Mouse (Mus musculus): ENCODE data around the gene Cfap61. TPM values are rescaled to one million over a fixed set of nuclear protein-coding genes. Genes with fewer than 3 reads are reported as not detected.

Gene Cfap61
- polyA plus RNA-seq, 1 experiment: not detected

- peak overlapping the region; percentile 2; the same call in 1 of the 2 replicates for H3K27ac ChIP-seq (ENCODE audit: insufficient read depth, low read depth, low read length)
- 17% methylated on average over 24 of the region's 24 CpGs for WGBS
- TF ChIP-seq CTCF (IDR thresholded peaks at IDR 0.05; ENCODE audit: insufficient read depth, low read depth, low read length) (no peak), POLR2A (IDR thresholded peaks at IDR 0.05; ENCODE audit: insufficient read depth, low read depth, low read length) (no peak)
- peak overlapping the region; percentile 25 for H3K4me3 ChIP-seq (ENCODE audit: insufficient read depth, low read depth, low read length)
- peaks cover 13% of the 10 kb centered on the region for H3K4me1 ChIP-seq (ENCODE audit: control insufficient read depth, insufficient read depth, low read length)
Observed at GRCm38 (mm10) chr2:146044926-146045890, 110.6 kb downstream of the Cfap61 start.

DNA sequence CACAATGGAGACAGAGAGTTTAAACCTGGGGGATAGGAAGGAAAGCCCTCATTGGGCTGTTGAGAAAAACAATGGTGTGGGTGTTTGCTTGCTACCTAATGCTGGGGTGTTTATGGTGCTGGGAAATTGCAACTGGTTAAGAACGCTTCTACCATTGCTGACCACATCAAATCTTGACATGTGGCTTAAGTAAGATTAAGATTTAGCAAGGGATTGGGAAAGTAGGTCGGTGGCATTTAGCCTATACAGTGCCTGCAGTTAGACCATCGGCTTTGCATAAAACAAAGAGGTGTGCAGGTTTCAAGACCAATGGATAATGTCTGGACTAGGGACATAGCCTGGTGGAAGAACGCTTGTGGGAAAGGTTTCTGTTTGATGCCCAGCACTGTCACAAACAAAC is 113.1 kb downstream of the Cfap61 start:
- WGBS: 92% methylated on average over 4 of the region's 4 CpGs
- Histone ChIP-seq H3K4me1 (ENCODE audit: control insufficient read depth, insufficient read depth, low read length) (peaks cover 13% of the 10 kb centered on the region), H3K27ac (ENCODE audit: insufficient read depth, low read depth, low read length) (no peak overlapping the region), H3K4me3 (ENCODE audit: insufficient read depth, low read depth, low read length) (no peak overlapping the region)
- TF ChIP-seq POLR2A (IDR thresholded peaks at IDR 0.05; ENCODE audit: insufficient read depth, low read depth, low read length): no peak
- no peak for TF ChIP-seq CTCF (IDR thresholded peaks at IDR 0.05; ENCODE audit: insufficient read depth, low read depth, low read length)

DNA sequence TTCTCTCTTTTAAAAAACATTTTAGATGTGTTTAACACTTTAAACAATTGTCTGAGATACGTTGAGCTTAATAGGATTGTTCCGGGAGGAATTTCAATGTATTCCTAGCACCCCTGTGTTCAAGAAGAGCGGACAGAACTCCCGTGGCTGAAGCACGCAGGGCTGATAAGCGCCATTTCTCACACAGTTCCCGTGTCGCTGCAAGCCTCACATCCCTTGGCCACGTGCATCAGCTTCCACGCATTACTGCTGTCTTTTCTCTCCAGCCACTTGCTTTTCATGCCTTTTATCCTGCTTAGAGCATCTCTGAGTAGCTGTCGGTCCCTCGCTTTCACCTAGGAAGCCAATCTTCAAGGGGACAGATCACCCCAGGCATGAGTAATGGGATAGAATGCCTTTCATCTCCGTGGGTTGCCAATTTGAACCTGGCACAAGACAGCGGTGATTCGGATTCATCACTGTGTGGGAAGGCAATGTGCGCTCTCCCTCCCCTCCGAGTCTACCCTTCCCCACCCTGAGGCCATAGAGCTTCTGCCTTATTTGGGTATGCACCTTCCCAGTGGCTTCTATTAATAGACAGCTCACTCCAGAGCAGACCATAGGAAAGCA is 113.7 kb downstream of the Cfap61 start:
- Histone ChIP-seq H3K27ac (ENCODE audit: insufficient read depth, low read depth, low read length) (no peak overlapping the region), H3K4me1 (ENCODE audit: control insufficient read depth, insufficient read depth, low read length) (peaks cover 13% of the 10 kb centered on the region), H3K4me3 (ENCODE audit: insufficient read depth, low read depth, low read length) (no peak overlapping the region)
- WGBS: 81% methylated on average over 17 of the region's 17 CpGs
- no peak for TF ChIP-seq POLR2A (IDR thresholded peaks at IDR 0.05; ENCODE audit: insufficient read depth, low read depth, low read length)
- TF ChIP-seq CTCF (IDR thresholded peaks at IDR 0.05; ENCODE audit: insufficient read depth, low read depth, low read length): no peak

DNA sequence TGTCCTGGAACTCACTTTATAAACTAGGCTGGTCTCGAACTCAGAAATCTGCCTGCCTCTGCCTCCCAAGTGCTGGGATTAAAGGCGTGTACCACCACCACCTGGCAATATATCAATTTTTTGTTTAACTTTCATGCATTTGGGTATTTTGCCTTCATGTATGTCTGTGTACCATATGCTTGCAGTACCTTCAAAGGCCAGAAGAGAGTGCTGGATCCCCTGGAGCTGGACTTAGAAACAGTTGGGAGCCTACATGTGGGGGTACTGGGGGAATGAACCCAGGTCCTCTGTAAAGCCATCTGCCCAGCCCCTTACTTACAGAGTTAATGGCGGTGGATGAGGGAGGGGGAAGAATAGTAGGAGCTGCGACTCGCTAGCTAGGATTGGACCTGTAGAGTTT is 114.8 kb downstream of the Cfap61 start:
- 91% methylated on average over 5 of the region's 5 CpGs for WGBS
- peaks cover 13% of the 10 kb centered on the region for H3K4me1 ChIP-seq (ENCODE audit: control insufficient read depth, insufficient read depth, low read length)

DNA sequence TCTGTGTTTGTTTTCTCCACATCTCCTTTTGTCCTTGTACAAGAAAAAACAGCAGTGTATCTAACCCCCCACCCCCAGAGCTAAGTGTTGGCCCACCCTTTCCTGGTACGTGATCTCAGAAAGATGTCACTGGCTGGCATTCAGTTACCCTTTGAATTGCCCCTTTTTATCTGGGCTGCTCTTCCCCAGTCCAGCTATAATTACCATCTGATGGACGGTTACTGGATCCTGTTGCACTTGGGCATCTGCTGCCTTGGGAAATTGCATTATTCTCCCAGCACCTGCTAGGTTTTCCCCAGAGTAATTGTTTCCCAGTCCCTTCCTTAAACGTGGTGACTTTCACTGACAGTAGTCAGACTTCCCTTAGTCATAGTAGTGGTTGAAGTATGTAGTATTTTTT is 115.5 kb downstream of the Cfap61 start:
- Histone ChIP-seq H3K27ac (ENCODE audit: insufficient read depth, low read depth, low read length) (no peak overlapping the region), H3K4me3 (ENCODE audit: insufficient read depth, low read depth, low read length) (no peak overlapping the region), H3K4me1 (ENCODE audit: control insufficient read depth, insufficient read depth, low read length) (peaks cover 11% of the 10 kb centered on the region)
- WGBS: 53% methylated on average over 3 of the region's 3 CpGs
- TF ChIP-seq POLR2A (IDR thresholded peaks at IDR 0.05; ENCODE audit: insufficient read depth, low read depth, low read length) (no peak), CTCF (IDR thresholded peaks at IDR 0.05; ENCODE audit: insufficient read depth, low read depth, low read length) (no peak)

More for the DNA sequence above, 114.8 kb downstream of the Cfap61 start:
- no peak for TF ChIP-seq CTCF (IDR thresholded peaks at IDR 0.05; ENCODE audit: insufficient read depth, low read depth, low read length)
- TF ChIP-seq POLR2A (IDR thresholded peaks at IDR 0.05; ENCODE audit: insufficient read depth, low read depth, low read length): no peak
- Histone ChIP-seq H3K4me3 (ENCODE audit: insufficient read depth, low read depth, low read length) (no peak overlapping the region), H3K27ac (ENCODE audit: insufficient read depth, low read depth, low read length) (no peak overlapping the region)

GRCm38 (mm10) chr2:146051334-146051733 is 116.8 kb downstream of the Cfap61 start:
- peaks cover 4% of the 10 kb centered on the region; the same call in 1 of the 2 replicates for H3K4me1 ChIP-seq (ENCODE audit: control insufficient read depth, insufficient read depth, low read length)
- TF ChIP-seq CTCF (IDR thresholded peaks at IDR 0.05; ENCODE audit: insufficient read depth, low read depth, low read length) (no peak), POLR2A (IDR thresholded peaks at IDR 0.05; ENCODE audit: insufficient read depth, low read depth, low read length) (no peak)
- WGBS: 88% methylated on average over 4 of the region's 4 CpGs
- H3K4me3 ChIP-seq (ENCODE audit: insufficient read depth, low read depth, low read length): no peak overlapping the region
- H3K27ac ChIP-seq (ENCODE audit: insufficient read depth, low read depth, low read length): no peak overlapping the region

DNA sequence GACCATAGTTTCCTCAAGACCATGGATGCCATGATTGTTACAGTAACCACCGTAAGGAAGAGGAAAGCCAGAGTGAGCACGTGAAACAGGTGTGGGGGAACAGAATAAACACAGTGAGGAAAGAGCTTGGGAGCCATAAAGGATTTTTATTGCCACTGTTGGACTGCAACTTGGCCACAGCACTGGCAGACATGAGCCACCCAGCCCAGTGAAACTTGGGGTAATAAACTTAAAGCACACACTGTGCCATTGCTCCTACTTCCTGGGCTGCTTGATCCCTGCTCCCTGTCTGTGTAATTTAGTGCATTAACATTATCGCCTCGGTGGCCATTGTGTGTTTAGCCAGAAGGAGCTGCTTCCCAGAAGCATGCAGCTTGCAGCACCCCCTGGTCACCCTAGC is 122.5 kb downstream of the Cfap61 start:
- WGBS: 79% methylated on average over 4 of the region's 4 CpGs
- H3K4me3 ChIP-seq (ENCODE audit: insufficient read depth, low read depth, low read length): no peak overlapping the region
- TF ChIP-seq POLR2A (IDR thresholded peaks at IDR 0.05; ENCODE audit: insufficient read depth, low read depth, low read length) (no peak), CTCF (IDR thresholded peaks at IDR 0.05; ENCODE audit: insufficient read depth, low read depth, low read length) (no peak)
- no peaks in the 10 kb centered on the region for H3K4me1 ChIP-seq (ENCODE audit: control insufficient read depth, insufficient read depth, low read length)
- H3K27ac ChIP-seq (ENCODE audit: insufficient read depth, low read depth, low read length): no peak overlapping the region

DNA sequence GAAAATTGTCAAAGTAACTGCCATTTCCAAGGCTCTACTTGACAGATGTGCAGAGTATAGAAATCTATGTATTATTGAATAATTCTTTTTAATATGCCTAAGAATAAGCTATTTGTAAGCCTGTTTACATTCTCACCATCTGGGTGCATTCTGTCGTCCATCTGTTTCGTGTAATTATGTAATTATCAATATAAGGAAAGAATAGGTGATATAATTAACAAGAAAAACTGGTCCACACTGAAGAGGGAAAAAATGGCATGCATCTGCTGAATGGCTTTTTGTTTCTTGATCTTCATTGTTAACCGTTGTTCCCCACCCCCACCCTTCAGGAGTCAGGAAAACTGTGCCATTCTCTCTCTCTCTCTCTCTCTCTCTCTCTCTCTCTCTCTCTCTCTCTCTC is 124.2 kb downstream of the Cfap61 start:
- H3K4me1 ChIP-seq (ENCODE audit: control insufficient read depth, insufficient read depth, low read length): no peaks in the 10 kb centered on the region
- no peak for TF ChIP-seq POLR2A (IDR thresholded peaks at IDR 0.05; ENCODE audit: insufficient read depth, low read depth, low read length)
- TF ChIP-seq CTCF (IDR thresholded peaks at IDR 0.05; ENCODE audit: insufficient read depth, low read depth, low read length): no peak
- H3K4me3 ChIP-seq (ENCODE audit: insufficient read depth, low read depth, low read length): no peak overlapping the region
- WGBS: 40% methylated on average over 3 of the region's 3 CpGs
- no peak overlapping the region for H3K27ac ChIP-seq (ENCODE audit: insufficient read depth, low read depth, low read length)
